Mouse (Mus musculus) layer of hippocampus, adult 9-11 months (tissue): ENCODE data around the gene Taz.
A peak's percentile ranks its signal among the peaks of the same experiment; 100 is the strongest.

Experiments
- DNase-seq: peaks from one replicate; pipeline ENCODE4 v3.0.0; 2022

Taz gene

DNA sequence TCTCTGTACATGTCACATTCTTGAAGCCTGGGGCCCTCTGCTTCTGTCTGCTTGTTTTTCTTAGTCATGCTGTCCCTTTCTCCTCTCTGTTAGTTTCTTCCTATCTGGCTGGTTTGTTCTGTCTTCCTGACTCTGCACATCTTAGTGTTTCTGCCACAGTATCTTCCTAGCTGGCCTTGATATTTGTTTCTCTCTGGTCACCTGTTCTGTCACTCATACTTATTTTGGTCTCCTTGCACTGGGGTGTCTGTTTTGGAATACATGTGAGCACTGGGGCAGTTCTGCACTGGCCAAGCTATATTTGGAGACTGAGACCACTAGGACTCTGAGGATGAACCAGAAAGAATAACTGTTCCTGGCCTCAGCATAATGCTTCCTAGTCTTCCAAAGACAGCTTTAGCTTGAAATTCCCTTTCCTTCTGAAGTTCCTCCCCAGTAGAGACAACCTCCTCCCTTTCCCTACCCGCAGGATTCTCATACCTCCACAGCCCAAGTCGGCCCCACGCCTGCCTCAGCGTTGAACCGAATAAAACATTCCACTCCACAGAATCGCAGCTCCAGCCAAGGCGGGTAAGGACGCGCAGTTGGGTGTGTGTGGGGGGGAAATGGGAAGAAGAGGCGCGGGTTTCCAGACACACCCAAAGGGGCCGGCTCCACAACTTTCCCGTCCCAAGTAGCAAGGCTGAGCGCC, 526 bp upstream of the Taz start:
- DNase-seq: no peak

GRCm38 (mm10) chrX:74282395-74283091, 831 bp downstream of the Taz start:
- peak; percentile 87 for DNase-seq

GRCm38 (mm10) chrX:74283092-74283437, 1.4 kb downstream of the Taz start:
- DNase-seq: no peak

DNA sequence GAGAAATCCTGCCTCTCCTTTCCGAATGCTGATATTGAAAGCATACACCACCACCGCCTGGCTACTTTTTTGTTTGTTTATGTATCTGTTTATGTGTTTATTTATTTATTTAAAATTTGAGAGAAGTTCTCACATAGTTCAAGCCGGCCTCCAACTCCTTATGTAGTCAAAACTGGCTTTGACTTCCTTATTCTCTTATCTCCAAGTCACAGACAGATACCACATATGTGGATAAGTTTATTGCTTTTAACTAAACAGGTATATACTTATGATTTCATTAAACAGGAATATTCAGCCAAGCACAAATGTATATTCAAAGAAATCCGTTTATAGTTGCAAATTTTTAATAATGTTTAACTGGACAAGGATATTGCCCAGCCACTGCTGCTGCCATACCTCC, 11.7 kb downstream of the Taz start:
- no peak for DNase-seq

- peak; percentile 96 for DNase-seq
Measured at GRCm38 (mm10) chrX:74296538-74297448, 15.1 kb downstream of the Taz start, which contains the start of gene Atp6ap1. Gene Atp6ap1 (plus strand): TSS chrX:74297097.

DNA sequence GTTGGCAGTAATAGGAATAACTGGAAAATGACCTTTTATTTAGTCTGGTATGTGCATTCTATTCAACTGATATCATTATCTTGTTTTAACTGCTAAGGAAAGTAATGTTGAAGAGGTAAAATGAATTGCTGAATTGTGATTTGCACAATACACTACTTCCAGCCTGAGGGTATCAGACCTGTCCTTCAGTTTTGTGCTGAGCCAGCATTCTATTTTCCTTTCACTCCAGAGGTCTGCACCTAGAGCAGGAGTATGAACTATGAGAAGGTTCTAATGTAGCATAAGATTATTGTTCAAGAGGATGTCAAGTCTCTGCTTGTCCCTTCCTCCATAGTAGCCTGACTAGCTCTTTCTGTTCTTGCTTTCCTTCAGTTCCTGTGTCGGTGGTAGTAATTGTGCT, 16.6 kb downstream of the Taz start:
- no peak for DNase-seq

DNA sequence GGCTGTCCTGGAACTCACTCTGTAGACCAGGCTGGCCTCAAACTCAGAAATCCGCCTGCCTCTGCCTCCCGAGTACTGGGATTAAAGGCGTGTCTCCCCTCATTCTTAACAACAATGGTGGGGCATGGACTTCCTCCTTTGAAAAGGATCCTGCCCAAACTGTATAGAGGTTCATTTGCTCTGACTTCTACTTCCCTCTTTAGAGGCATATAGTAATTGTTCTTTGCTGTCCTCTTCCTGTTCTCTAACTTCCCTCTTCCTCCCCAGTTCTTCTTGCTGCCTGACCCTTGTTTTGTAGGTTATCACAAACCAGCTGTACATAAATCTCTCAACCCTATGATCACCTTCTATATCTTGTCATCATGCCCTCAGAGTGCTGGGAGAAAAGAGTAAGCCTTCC, 18.0 kb downstream of the Taz start:
- no peak for DNase-seq

DNA sequence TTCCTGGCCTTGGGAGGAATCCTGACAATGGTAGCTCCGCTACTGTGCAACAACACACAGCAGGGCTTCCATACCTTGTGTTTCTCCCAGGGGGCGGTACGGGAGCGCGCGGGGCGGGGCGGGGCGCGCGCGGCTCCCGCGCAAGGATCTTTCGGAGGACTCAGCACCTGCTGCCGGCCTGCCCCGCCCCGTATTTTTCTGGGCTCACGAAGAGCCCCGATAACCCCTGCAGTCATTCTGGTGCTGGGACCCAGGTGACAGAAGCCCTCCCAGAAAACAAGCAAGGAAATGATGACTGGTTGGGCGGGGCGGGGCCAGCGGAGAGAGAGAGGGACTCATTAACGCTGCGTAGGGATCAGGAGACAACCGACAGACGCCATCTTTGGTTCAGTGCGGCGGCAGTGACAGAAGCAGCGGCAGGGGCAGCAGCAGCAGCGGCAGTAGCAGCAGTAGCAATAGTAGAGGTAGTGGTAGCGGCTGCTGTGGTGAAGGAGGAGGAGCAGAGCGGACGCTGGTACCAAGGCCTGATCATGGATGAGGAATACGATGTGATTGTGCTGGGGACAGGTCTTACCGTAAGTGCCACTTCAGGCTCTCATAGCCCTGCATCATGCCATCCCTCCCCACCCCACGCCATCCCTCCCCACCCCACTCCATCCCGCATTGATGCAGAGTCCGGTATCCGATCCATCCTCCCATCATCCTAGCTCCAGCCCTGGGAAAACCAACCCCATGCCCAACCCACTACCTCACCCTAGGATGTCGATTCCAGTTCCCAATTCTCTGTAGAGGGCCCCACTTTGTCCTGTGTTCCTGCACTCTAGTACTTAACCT, 23.4 kb downstream of the Taz start, which contains the start of gene Gdi1:
Gene Gdi1, plus strand, starts transcription at position 132 of the 834 bp plus-strand sequence.
- peak; percentile 39 for DNase-seq

- peak; percentile 93 for DNase-seq
Measured at GRCm38 (mm10) chrX:74312540-74313464, 31.1 kb downstream of the Taz start, which contains the start of gene Fam50a. Gene Fam50a (plus strand): TSS chrX:74313033.

DNA sequence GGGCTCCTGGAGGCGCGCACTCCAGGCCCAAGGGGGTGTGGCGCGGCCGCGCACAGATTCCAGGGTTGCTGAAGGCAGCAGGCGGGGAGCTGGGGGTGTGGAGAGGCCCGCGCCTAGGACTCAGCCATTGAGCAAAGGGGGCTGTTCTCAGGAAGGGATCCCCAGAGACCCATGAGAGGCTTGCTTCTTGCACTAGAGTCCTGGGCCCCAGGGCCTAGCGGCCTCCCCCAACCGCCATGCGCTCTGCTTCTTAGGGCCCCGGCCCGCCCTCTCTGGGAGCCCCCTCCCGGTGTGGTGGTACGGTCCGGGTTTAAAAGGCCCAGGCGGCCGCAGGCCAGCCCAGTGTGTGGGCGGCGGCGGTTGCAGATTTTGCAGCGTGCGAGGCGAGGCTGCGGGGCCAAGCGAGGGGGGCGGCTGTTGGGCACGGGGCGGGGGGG, 47.0 kb downstream of the Taz start, which contains the start of gene Plxna3:
Gene Plxna3, plus strand, starts transcription at position 342 of the 437 bp plus-strand sequence.
- DNase-seq: peak; percentile 31

DNA sequence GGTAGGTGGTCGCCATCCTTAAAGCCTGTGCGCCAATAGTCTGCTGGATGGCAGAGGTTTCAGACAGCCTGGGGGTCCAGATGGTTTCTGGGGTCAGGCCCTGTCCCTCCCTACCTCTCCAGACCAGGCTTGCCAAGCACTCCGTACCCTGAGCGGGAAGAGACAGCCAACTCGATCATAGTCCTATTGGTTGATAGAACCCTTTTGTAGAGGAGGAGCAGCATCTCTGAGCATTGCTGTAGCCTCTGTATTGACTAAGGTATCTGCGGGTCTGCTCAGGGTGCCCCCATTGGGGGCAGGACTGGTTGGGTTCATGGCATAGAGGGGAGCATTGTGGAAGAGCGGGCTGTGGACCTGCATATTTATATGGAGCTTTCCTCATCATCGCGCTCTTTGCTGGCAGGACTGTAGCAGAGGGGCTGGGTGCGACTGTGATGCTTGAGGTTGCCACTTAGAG, 47.5 kb downstream of the Taz start:
- DNase-seq: no peak

DNA sequence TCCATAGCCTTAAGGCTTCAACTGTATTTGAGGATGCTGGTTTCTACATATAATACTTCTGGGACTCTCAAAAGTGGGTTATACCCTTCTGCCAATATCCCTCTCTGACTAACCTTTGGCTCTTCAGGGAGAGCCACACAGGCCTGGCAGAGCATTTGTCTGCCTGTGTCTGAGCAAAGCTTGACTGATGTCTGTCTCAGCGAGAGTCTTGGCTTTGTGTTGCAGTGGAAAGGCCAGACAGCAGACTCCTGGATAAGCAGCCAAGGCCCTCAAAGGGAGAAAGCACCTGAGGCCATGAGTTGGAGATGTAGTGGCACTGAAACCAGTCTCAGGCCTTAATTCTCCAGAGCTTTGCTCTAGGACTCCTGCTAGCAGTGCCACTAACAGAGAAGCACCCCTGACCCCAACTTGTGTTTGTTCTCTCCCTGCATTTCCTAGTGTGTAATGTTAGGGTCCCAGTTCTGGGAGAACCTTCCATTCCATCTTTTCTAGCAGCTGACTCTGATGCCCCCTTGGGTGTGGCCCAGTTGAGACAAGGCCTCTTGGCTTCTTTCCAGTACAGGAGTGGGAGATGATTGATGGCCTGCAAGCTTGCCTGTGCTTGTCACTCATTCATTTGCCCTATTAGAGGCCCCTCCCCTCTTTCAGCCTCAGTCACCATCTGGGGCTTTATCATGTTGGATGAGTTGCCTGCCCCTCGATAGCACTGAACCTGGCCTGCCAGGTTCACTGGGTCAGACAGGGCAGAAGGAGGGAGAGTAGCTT, 48.6 kb downstream of the Taz start:
- no peak for DNase-seq
